ENCODE assay signal across 23 mouse cellular contexts in the genomic region with DNA sequence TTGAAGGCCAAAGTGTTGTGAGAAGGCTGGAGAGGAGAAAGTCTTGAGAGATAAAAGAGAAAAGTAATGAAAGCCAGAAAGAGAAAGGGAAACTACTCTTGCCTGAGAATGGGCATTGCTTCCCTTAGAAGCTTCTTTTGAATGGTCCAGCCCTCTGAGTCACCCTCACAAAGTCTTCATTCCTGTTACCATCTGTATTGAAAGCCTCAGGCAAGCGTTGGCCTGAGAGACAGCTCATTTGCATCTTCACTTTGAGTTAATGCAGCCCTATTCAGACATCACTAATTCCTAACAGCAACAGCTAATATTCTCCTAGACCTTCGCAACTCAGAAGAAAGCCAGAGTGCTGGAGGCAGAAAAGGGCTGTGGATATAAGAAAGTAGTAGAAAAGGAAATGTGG.
DNase-seq lines count a peak whose midpoint lies in the region; ATAC-seq and TF ChIP-seq lines count a peak whose summit lies in the region.
"Had no signal": no experiment of that assay in that cellular context is flagged by ENCODE, and none has a peak within 500 bp of the region (broad histone marks: within the 10 kb centered on the region; RNA-seq: fewer than 3 reads in every experiment).

No protein-coding gene starts in this region.

- no peaks in the 10 kb centered on the region for H3K36me3 ChIP-seq in forebrain, embryonic 13.5 days (ENCODE audit: poor library complexity, severe bottlenecking)
- no peaks in the 10 kb centered on the region for H3K36me3 ChIP-seq in forebrain, postnatal 0 days (ENCODE audit: insufficient read depth)
- no peaks in the 10 kb centered on the region for H3K36me3 ChIP-seq in midbrain, embryonic 13.5 days
- H3K36me3 ChIP-seq in midbrain, embryonic 14.5 days (ENCODE audit: control insufficient read depth, insufficient read depth, low read length), result no peaks in the 10 kb centered on the region
- H3K36me3 ChIP-seq: limb, embryonic 12.5 days had no signal

- WGBS in forebrain, embryonic 13.5 days, result 11% methylated on average over 2 of the region's 2 CpGs
- WGBS in forebrain, postnatal 0 days, result 16% methylated on average over 2 of the region's 2 CpGs
- WGBS in midbrain, embryonic 13.5 days, result 10% methylated on average over 2 of the region's 2 CpGs
- 12% methylated on average over 2 of the region's 2 CpGs for WGBS in midbrain, embryonic 14.5 days
- 71% methylated on average over 2 of the region's 2 CpGs for WGBS in cerebellum, adult 2 months

- H3K4me1 ChIP-seq in forebrain, embryonic 13.5 days, result peaks cover 8% of the 10 kb centered on the region; the same call in 1 of the 2 replicates
- H3K4me1 ChIP-seq in forebrain, postnatal 0 days (ENCODE audit: insufficient read depth), result no peaks in the 10 kb centered on the region
- 0 out of 2 replicates have a peak, but pooled peaks cover 4% of the 10 kb centered on the region for H3K4me1 ChIP-seq in midbrain, embryonic 13.5 days (replicated peaks)
- no peaks in the 10 kb centered on the region for H3K4me1 ChIP-seq in midbrain, embryonic 14.5 days (ENCODE audit: control insufficient read depth, insufficient read depth, low read length)
- H3K4me1 ChIP-seq in cerebellum, adult 2 months (ENCODE audit: control insufficient read depth, insufficient read depth, low read length), result no peaks in the 10 kb centered on the region
- H3K4me1 ChIP-seq: limb, embryonic 12.5 days had no signal

- DNase-seq in forebrain, postnatal 0 days, result no peak
- DNase-seq in midbrain, embryonic 14.5 days, result no peak
- peak; percentile 8 for DNase-seq in embryo, embryonic 9.5 days (ENCODE audit: extremely low spot score)
- DNase-seq in cerebellum, adult 2 months, result no peak
- DNase-seq in kidney, postnatal 14 days, result no peak
- DNase-seq: adrenal gland, postnatal 25 days; cerebellum, adult 8-10 months; cerebellum, postnatal 25 days; gastrocnemius, postnatal 36 days; heart, adult 18-20 months; heart, postnatal 36 days; kidney, adult 9 months; kidney, postnatal 25 days; lung, postnatal 36 days; thymus, adult 2 months; thymus, postnatal 36 days had no signal

- H3K4me2 ChIP-seq in forebrain, embryonic 13.5 days, result no peak overlapping the region
- no peak overlapping the region for H3K4me2 ChIP-seq in forebrain, postnatal 0 days (ENCODE audit: low read depth)
- no peak overlapping the region for H3K4me2 ChIP-seq in midbrain, embryonic 13.5 days (replicated peaks)
- H3K4me2 ChIP-seq in midbrain, embryonic 14.5 days (ENCODE audit: low read length), result no peak overlapping the region
- H3K4me2 ChIP-seq: heart, embryonic 11.5 days; hindbrain, embryonic 14.5 days; limb, embryonic 12.5 days had no signal

- H3K27ac ChIP-seq in forebrain, embryonic 13.5 days, result no peak overlapping the region
- H3K27ac ChIP-seq in forebrain, postnatal 0 days (ENCODE audit: low read depth, low read length), result no peak overlapping the region
- H3K27ac ChIP-seq in midbrain, embryonic 13.5 days, result no peak overlapping the region
- H3K27ac ChIP-seq in midbrain, embryonic 14.5 days (replicated peaks; ENCODE audit: low read depth, low read length), result no peak overlapping the region
- H3K27ac ChIP-seq in cerebellum, adult 2 months (ENCODE audit: insufficient read depth, low read length), result no peak overlapping the region
- H3K27ac ChIP-seq: hindbrain, embryonic 14.5 days; limb, embryonic 12.5 days had no signal

- no peaks in the 10 kb centered on the region for H3K9me3 ChIP-seq in forebrain, embryonic 13.5 days (replicated peaks)
- H3K9me3 ChIP-seq in forebrain, postnatal 0 days (ENCODE audit: low read length), result no peaks in the 10 kb centered on the region
- H3K9me3 ChIP-seq in midbrain, embryonic 13.5 days, result no peaks in the 10 kb centered on the region
- H3K9me3 ChIP-seq in midbrain, embryonic 14.5 days (ENCODE audit: control insufficient read depth, low read length), result no peaks in the 10 kb centered on the region
- H3K9me3 ChIP-seq: limb, embryonic 12.5 days had no signal

- H3K27me3 ChIP-seq in forebrain, embryonic 13.5 days, result no peaks in the 10 kb centered on the region
- H3K27me3 ChIP-seq in forebrain, postnatal 0 days (ENCODE audit: insufficient read depth, low read length), result no peaks in the 10 kb centered on the region
- no peaks in the 10 kb centered on the region for H3K27me3 ChIP-seq in midbrain, embryonic 13.5 days
- no peaks in the 10 kb centered on the region for H3K27me3 ChIP-seq in midbrain, embryonic 14.5 days (ENCODE audit: control insufficient read depth, insufficient read depth, low read length)
- H3K27me3 ChIP-seq in cerebellum, adult 2 months (ENCODE audit: control insufficient read depth, insufficient read depth, low read length), result no peaks in the 10 kb centered on the region
- H3K27me3 ChIP-seq: limb, embryonic 12.5 days had no signal

- no peak for TF ChIP-seq CTCF in forebrain, postnatal 0 days (IDR thresholded peaks at IDR 0.05; ENCODE audit: low read depth)
- TF ChIP-seq CTCF in cerebellum, adult 2 months (IDR thresholded peaks at IDR 0.05; ENCODE audit: borderline replicate concordance, insufficient read depth, low read depth, low read length), result no peak

- H3K4me3 ChIP-seq in forebrain, embryonic 13.5 days, result no peak overlapping the region
- H3K4me3 ChIP-seq in forebrain, postnatal 0 days (ENCODE audit: low read depth, low read length), result no peak overlapping the region
- no peak overlapping the region for H3K4me3 ChIP-seq in midbrain, embryonic 13.5 days (replicated peaks)
- H3K4me3 ChIP-seq in midbrain, embryonic 14.5 days (replicated peaks; ENCODE audit: low read depth, low read length), result no peak overlapping the region
- no peak overlapping the region for H3K4me3 ChIP-seq in cerebellum, adult 2 months (replicated peaks; ENCODE audit: insufficient read depth, low read depth, low read length)
- H3K4me3 ChIP-seq: erythroblast, embryonic 14.5 days; limb, embryonic 12.5 days had no signal

- ATAC-seq in forebrain, embryonic 13.5 days, result 0 out of 2 replicates have a peak, but pooled peaks have one; percentile 21
- no peak for ATAC-seq in forebrain, postnatal 0 days
- ATAC-seq in midbrain, embryonic 13.5 days, result 0 out of 2 replicates have a peak, but pooled peaks have one; percentile 37
- no peak for ATAC-seq in midbrain, embryonic 14.5 days (ENCODE audit: low FRiP score, low TSS enrichment)
- ATAC-seq: intestine, postnatal 0 days had no signal

- TF ChIP-seq POLR2A in cerebellum, adult 2 months (IDR thresholded peaks at IDR 0.05; ENCODE audit: borderline replicate concordance, insufficient read depth, low read length), result no peak

- no peak overlapping the region for H3K9ac ChIP-seq in forebrain, embryonic 13.5 days
- H3K9ac ChIP-seq in forebrain, postnatal 0 days, result no peak overlapping the region
- H3K9ac ChIP-seq in midbrain, embryonic 13.5 days (replicated peaks), result no peak overlapping the region
- H3K9ac ChIP-seq in midbrain, embryonic 14.5 days (replicated peaks; ENCODE audit: low read length), result no peak overlapping the region
- H3K9ac ChIP-seq: hindbrain, embryonic 14.5 days; limb, embryonic 12.5 days had no signal

Comparison
In these comparisons a context has a peak if more than half of its experiments do, and no peak if none do; other contexts are left out.
1. ATAC-seq: peak in forebrain, embryonic 13.5 days (single experiment) and midbrain, embryonic 13.5 days (single experiment); none in forebrain, postnatal 0 days (single experiment) and midbrain, embryonic 14.5 days (single experiment).